Mouse (Mus musculus) brain, embryonic 14.5 days (tissue): ENCODE results near the gene Plxnd1. TPM values are rescaled to one million over a fixed set of nuclear protein-coding genes. Genes with fewer than 3 reads are reported as not detected.
A peak's percentile ranks its signal among the peaks of the same experiment; 100 is the strongest.

Experiments
- DNase-seq: peaks from one replicate; pipeline ENCODE4 v3.0.0-alpha.2; 2011; ENCODE audit warnings: low read depth
- CTCF ChIP-seq: fragments of 200-500 bp; IDR thresholded peaks from 2 replicates; pipeline ENCODE4 v1.5.1; 2012; ENCODE audit warnings: inconsistent platforms, mild to moderate bottlenecking, moderate library complexity, borderline replicate concordance; ENCODE audit not compliant: insufficient read depth, insufficient read length; ENCODE audit errors: extremely low read depth
- POLR2A ChIP-seq: fragments of 200-500 bp; IDR thresholded peaks from 2 replicates; pipeline ENCODE4 v1.6.1; 2012; ENCODE audit warnings: mild to moderate bottlenecking, inconsistent platforms, borderline replicate concordance; ENCODE audit not compliant: poor library complexity, insufficient read depth, insufficient read length, severe bottlenecking; ENCODE audit errors: extremely low read depth
- polyA plus RNA-seq: library from polyadenylated mRNA; depleted of rRNA; stranded (reverse); fragments of >200 nt; gene quantifications from 2 replicates; pipeline ENCODE4 v1.2.3, GENCODE M21; 2012

Plxnd1 gene
- polyA plus RNA-seq, 1 experiment: 38.5 TPM

DNA sequence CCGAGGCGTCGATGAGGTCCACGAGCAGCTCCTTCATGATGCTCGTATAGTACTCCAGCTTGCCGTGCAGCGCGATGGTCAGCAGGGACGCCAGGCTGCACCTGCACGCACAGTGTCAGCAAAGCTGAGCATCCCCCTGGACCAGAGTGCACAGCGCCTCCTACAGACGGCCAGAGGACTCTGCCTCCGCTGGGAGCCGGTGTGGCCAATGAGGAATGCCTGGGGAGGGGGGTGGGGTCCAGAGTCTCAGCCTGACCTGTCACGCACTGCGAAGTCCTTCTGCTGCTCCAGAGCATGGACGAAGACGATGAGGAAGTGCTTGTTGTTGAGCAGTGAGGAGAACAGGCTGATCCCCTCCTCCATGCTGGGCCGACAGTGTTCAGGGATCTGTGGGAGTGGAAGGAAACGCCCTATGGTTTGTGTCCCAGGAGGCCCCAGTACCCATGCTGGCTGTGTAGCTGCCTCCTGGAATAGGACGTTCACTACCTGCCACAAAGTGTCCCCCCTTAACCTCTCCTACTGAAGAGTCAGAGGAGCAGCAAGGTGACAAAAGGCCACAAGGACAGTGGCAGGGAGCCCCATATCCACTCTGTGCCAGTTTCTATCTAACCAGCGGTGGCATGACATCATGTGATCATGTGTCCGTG is 32.2 kb downstream of the Plxnd1 start:
- DNase-seq: no peak
- no peak for TF ChIP-seq POLR2A
- TF ChIP-seq CTCF: peak; percentile 41; the same call in 1 of the 2 replicates

- no peak for DNase-seq
- TF ChIP-seq CTCF: no peak
- no peak for TF ChIP-seq POLR2A
Observed at GRCm38 (mm10) chr6:115961743-115962142, 33.1 kb downstream of the Plxnd1 start.

DNA sequence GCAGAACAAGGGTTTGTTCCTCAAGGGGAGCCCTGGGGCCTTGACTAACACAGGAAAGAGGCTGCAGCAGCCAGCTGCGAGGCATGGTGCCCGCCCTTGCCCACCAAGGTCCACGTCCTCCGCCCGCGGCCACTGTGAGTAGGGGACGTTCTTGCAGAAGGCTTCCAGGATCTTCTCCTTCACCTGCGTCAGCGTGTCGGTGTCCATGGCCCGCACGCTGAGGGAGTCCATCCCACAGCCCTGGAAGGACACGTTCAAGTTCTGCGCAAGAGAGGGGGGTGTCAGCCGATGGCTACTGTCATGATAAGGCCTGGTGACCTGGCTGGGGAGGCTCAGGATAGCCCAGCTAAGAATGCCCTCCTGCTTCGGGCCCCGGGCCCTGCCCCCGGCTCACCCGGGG is 34.5 kb downstream of the Plxnd1 start:
- TF ChIP-seq POLR2A (no peak), CTCF (no peak)
- DNase-seq: no peak

DNA sequence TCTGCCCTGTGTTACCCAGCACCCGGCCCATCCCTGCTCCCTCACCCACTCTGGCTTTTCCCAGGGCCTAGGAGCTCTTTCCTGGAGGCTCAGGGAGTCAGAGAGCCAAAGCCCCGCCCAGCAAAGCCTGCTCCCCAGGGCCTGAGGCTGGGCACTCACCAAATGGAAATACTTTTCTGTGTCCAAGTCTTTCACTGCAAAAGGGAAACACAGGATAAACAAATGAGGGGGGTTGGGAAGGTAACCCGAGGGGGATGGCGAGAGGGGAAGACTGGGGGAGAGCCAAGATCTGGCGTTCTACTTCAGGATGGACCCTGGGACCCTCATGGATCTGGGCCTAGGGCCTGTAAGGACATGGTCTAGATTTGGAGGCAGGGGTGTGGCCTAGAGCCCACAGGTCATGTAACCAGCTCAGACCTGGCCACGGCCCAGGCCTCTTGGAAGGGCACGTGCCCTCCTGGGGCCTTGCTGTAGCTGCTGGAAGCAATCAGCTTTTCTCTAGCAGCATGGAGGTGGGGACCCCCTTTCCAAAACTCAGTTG is 35.6 kb downstream of the Plxnd1 start:
- TF ChIP-seq POLR2A (no peak), CTCF (no peak)
- DNase-seq: no peak

DNA sequence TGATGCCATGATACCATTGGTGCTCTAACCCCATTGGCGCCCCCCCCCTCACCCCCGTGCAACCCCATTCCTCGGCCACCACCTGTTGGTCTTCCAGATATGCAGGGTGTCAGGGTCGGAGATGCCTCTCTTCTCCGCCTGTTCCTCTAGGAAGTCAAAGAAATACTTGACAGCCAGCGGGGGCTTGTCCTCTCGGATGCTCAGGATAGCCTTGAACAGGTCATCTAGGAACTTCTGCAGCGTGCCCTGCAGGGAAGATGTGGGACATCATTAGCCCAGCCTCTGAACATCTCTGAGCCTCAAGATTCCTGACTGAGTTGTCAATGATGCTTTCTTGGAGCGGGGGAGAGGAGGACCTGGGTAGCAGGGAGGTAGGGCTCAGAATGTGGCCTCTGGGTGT is 36.4 kb downstream of the Plxnd1 start:
- no peak for TF ChIP-seq CTCF
- no peak for TF ChIP-seq POLR2A
- DNase-seq: no peak

- no peak for DNase-seq
- TF ChIP-seq POLR2A (no peak), CTCF (no peak)
Observed at GRCm38 (mm10) chr6:115957681-115958080, 37.1 kb downstream of the Plxnd1 start.

DNA sequence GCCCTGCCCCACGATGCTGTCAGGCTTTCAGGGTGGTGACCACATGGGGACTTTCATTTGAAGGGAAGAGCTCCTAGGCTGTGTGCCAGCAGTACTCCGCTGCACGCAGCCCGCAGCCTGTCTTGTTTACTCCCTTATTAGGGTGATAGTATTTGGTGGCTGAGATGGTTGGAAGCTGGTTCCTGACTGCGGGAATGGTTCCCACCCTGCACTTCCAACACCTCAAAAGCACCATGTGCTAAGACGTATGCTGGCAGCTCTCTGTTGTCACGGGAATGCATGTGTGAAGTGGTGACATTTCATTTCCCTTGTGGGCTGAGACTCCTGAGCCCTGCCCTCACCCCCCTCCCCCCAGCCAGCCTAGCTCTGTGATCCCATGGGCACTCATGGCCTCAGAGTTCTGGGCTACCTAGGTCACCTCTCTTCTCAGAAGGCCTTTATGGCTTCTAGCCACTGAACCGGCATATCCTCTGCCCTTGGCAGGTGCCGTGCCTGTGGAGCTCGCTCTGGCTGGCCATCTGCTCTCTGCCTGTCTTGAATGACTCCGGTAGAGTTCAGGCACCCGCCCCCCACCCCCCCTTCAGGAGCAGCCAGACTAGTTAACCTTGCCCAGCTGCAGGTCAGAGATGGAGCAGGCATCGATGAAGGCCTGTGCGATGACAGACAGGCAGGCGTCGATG is 37.7 kb downstream of the Plxnd1 start:
- DNase-seq: peak; percentile 88
- TF ChIP-seq CTCF: no peak
- TF ChIP-seq POLR2A: no peak

- TF ChIP-seq CTCF (0 out of 2 replicates have a peak, but pooled peaks have one; percentile 2), POLR2A (no peak)
- DNase-seq: no peak
Observed at GRCm38 (mm10) chr6:115956418-115956921, 38.3 kb downstream of the Plxnd1 start.

GRCm38 (mm10) chr6:115955664-115956063 is 39.1 kb downstream of the Plxnd1 start:
- TF ChIP-seq CTCF: no peak
- DNase-seq: no peak

GRCm38 (mm10) chr6:115955169-115955568 is 39.6 kb downstream of the Plxnd1 start:
- TF ChIP-seq CTCF (no peak), POLR2A (no peak)
- DNase-seq: no peak

DNA sequence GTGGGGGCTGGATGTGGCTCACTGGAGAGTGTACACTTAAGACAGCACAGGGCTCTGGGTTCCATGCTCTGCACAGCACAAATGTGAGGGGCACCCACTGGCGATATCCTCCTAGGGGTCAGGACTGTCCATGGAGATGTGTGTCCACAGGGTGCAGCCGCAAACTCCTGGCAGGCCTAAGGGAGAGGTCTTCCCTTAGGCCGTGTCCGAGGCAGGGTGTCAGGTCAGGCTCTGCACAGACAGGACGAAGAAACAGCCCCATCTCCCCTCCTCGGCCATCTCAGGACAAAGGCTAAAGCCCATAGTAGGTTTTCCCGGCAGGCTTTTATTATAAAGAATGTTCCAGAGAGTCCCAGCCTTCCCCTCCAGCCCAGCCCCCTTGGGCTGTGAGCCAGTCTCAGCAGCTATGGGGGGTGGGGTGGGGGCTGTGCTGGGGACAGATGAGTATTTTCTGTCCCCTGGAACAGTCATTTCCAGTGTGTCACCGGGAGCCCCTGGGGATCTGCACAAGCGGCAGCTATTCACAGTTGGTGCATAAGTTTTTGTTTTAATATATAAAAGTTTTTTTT is 40.2 kb downstream of the Plxnd1 start:
- DNase-seq: no peak
- TF ChIP-seq POLR2A: no peak
- TF ChIP-seq CTCF: no peak
